Mouse (Mus musculus): ENCODE results near the gene Kpnb1. TPM values are rescaled to one million over a fixed set of nuclear protein-coding genes. Genes with fewer than 3 reads are reported as not detected.

The Kpnb1 gene
- polyA plus RNA-seq (2014; fragmentation: Nextera tagmentation; extraction: Ambion mirVana), result 114 TPM in 2 replicates

DNA sequence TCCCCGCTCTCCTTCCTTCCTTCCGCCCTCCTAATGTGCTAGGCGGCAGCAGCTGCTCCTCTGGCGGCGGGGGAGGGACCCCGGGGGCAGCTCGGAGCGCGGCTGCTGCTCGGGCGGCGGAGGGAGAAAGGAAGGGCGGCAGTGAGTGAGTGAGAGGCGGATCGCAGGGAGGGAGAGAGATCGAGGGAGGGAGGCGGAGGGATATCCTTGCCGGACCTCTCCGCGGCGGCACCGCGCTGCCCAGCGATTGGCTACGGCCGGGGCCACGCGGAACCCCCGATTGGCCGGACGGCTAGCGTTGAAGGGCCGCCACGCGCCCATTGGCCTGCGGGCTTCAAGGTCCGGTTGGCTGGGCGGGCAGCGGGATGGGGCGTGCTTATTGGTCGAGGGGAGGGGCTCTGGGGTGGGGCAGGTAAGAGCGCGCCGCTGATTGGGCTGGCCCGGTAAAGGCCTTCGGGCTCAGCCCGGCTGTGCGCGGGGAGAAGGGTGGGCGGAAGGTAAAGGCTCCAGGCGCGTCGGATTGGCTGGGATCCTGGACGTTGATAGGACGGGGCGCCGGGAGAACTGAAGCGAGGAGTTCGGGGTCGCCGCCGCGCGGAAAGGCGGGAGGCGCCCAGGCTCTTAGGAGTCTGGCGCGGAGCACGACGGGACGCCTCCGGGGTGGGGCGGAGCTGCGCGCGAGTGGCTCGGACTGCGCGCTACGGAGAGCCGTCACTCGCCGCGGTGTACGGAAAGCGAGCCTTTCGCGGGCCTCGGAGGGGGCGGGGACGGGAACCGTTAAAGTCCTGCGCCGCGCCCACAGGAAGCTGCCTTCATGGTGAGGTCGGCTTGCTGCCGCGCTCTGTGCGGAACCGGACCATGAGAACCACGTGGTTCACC is at the start of gene Kpnb1:
TSS of gene Kpnb1 (minus strand) at position 118 of the 879 bp plus-strand sequence.
- Histone ChIP-seq H3K4me1 (replicated peaks; ENCODE audit: control insufficient read depth, insufficient read depth, low read length) (peaks cover 5% of the 10 kb centered on the region), H3K9ac (ENCODE audit: low read length) (peak within 1 kb of the TSS; percentile 97), H3K27ac (ENCODE audit: low read depth, low read length) (peak within 1 kb of the TSS; percentile 97), H3K9me3 (ENCODE audit: control insufficient read depth, low read length) (no peaks in the 10 kb centered on the region), H3K36me3 (ENCODE audit: control insufficient read depth, insufficient read depth, low read length) (peaks cover 14% of the 10 kb centered on the region), H3K27me3 (ENCODE audit: control insufficient read depth, insufficient read depth, low read length) (no peaks in the 10 kb centered on the region), H3K4me3 (ENCODE audit: low read depth, low read length) (peak within 1 kb of the TSS; percentile 93), H3K4me2 (ENCODE audit: low read depth, low read length, severe bottlenecking) (peak within 1 kb of the TSS; percentile 80)
- DNase-seq (ENCODE audit: low spot score), result peak; percentile 100
- ATAC-seq (replicated peaks; ENCODE audit: low FRiP score), result peak; percentile 97
- WGBS, result under 1% methylated on average over 92 of the region's 101 CpGs

DNA sequence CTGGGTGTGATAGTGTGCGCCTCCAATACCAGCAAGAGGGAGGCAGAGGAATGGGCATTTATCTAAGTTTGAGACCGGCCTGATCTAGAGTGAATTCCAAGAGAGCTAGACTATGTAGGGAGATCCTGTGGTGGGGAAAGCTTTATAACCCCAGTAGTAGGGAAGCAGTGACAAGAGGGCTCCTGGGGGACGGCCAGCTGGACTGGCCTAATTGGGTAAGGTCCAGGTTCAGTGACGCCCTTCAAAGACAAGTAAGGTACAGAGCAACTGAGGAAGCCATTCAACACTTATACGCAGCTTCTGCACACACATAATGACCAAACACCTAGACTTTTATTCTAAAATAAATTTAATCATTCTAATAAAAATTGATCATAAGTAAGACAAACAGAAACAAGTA is 44.8 kb upstream of the Kpnb1 start:
- ATAC-seq (replicated peaks; ENCODE audit: low FRiP score), result no peak
- H3K36me3 ChIP-seq (ENCODE audit: control insufficient read depth, insufficient read depth, low read length), result peaks cover 2% of the 10 kb centered on the region; the same call in 1 of the 2 replicates
- DNase-seq (ENCODE audit: low spot score), result no peak

DNA sequence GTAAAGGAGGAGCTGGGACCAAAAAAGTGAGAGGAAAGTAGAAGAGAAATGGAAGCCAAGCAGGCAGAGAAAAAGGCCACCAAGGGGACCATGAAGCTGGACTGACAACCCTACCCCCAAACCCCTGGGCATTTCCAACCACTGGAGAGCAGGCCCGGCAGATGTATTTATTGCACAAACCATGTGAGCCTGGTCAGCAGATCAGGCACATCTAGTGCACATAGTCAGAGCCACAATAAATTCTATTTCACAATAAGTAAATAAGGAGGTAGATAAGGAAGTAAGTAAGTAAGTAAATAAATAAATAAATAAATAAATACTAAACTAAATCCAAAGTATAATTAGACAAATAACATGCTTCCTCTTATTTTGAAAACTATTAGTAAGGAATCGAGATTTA is 41.7 kb upstream of the Kpnb1 start:
- no peak for DNase-seq (ENCODE audit: low spot score)
- 89% methylated on average over 2 of the region's 2 CpGs for WGBS

More for the DNA sequence above, 44.8 kb upstream of the Kpnb1 start:
- H3K4me2 ChIP-seq (ENCODE audit: low read depth, low read length, severe bottlenecking), result no peak overlapping the region
- H3K4me3 ChIP-seq (ENCODE audit: low read depth, low read length), result no peak overlapping the region
- H3K9me3 ChIP-seq (ENCODE audit: control insufficient read depth, low read length), result no peaks in the 10 kb centered on the region
- H3K27ac ChIP-seq (ENCODE audit: low read depth, low read length), result no peak overlapping the region
- WGBS, result 97% methylated on average over 5 of the region's 5 CpGs
- no peak overlapping the region for H3K9ac ChIP-seq (ENCODE audit: low read length)
- no peaks in the 10 kb centered on the region for H3K4me1 ChIP-seq (replicated peaks; ENCODE audit: control insufficient read depth, insufficient read depth, low read length)
- no peaks in the 10 kb centered on the region for H3K27me3 ChIP-seq (ENCODE audit: control insufficient read depth, insufficient read depth, low read length)

DNA sequence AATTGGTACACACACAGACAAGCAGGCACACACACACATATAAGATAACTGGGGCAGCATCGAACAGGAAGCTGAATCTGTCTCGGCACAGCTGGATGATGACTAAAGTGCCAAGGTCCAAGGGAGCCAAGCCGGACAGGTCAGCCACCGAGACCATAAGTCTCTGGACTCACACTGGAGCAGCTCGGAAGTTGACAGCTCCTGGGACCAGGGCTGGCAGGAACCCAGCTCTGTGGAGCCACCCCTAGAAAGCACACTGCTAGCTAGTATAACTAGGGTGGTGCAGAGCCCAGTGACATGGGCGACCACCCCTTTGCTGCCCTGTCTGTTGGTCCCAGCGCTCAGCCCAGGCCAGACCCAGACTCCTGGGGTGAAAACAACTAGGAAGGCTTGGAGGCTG is 41.3 kb upstream of the Kpnb1 start:
- Histone ChIP-seq H3K4me3 (ENCODE audit: low read depth, low read length) (no peak overlapping the region), H3K9ac (ENCODE audit: low read length) (no peak overlapping the region), H3K9me3 (ENCODE audit: control insufficient read depth, low read length) (no peaks in the 10 kb centered on the region), H3K4me2 (ENCODE audit: low read depth, low read length, severe bottlenecking) (no peak overlapping the region), H3K4me1 (replicated peaks; ENCODE audit: control insufficient read depth, insufficient read depth, low read length) (no peaks in the 10 kb centered on the region), H3K36me3 (ENCODE audit: control insufficient read depth, insufficient read depth, low read length) (peaks cover 2% of the 10 kb centered on the region; the same call in 1 of the 2 replicates), H3K27me3 (ENCODE audit: control insufficient read depth, insufficient read depth, low read length) (no peaks in the 10 kb centered on the region), H3K27ac (ENCODE audit: low read depth, low read length) (no peak overlapping the region)
- ATAC-seq (replicated peaks; ENCODE audit: low FRiP score) (no peak), DNase-seq (ENCODE audit: low spot score) (no peak)
- 97% methylated on average over 7 of the region's 7 CpGs for WGBS

More for the DNA sequence above, 41.7 kb upstream of the Kpnb1 start:
- Histone ChIP-seq H3K4me2 (ENCODE audit: low read depth, low read length, severe bottlenecking) (no peak overlapping the region), H3K27ac (ENCODE audit: low read depth, low read length) (no peak overlapping the region), H3K4me3 (ENCODE audit: low read depth, low read length) (no peak overlapping the region), H3K9ac (ENCODE audit: low read length) (no peak overlapping the region), H3K4me1 (replicated peaks; ENCODE audit: control insufficient read depth, insufficient read depth, low read length) (no peaks in the 10 kb centered on the region), H3K36me3 (ENCODE audit: control insufficient read depth, insufficient read depth, low read length) (peaks cover 2% of the 10 kb centered on the region; the same call in 1 of the 2 replicates), H3K27me3 (ENCODE audit: control insufficient read depth, insufficient read depth, low read length) (no peaks in the 10 kb centered on the region), H3K9me3 (ENCODE audit: control insufficient read depth, low read length) (no peaks in the 10 kb centered on the region)
- ATAC-seq (replicated peaks; ENCODE audit: low FRiP score), result no peak

DNA sequence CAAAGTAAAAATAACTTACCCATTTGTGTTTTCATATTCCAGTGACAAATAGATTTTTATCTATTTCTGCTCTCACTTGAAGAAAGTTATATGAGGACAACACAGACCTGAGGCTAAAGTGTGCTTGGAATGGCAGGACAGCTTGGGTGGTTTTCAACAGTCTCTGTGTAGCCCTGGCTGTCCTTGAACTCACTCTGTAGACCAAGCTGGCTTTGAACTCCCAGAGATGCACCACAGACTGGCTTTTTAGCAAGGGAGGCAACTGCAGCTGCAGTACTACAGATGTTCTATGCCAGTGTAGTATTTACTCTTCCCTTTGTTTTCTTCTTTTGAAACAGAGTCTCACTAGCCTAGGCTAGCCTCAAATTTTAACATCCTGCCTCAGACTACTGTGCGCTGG is 38.5 kb upstream of the Kpnb1 start:
- H3K27ac ChIP-seq (ENCODE audit: low read depth, low read length), result no peak overlapping the region
- H3K4me2 ChIP-seq (ENCODE audit: low read depth, low read length, severe bottlenecking), result no peak overlapping the region
- 97% methylated on average over 1 of the region's 1 CpGs for WGBS
- H3K36me3 ChIP-seq (ENCODE audit: control insufficient read depth, insufficient read depth, low read length), result peaks cover 4% of the 10 kb centered on the region
- DNase-seq (ENCODE audit: low spot score), result no peak
- H3K4me1 ChIP-seq (replicated peaks; ENCODE audit: control insufficient read depth, insufficient read depth, low read length), result no peaks in the 10 kb centered on the region; the same call in 1 of the 2 replicates
- H3K4me3 ChIP-seq (ENCODE audit: low read depth, low read length), result no peak overlapping the region
- no peak for ATAC-seq (replicated peaks; ENCODE audit: low FRiP score)
- no peaks in the 10 kb centered on the region for H3K9me3 ChIP-seq (ENCODE audit: control insufficient read depth, low read length)
- H3K27me3 ChIP-seq (ENCODE audit: control insufficient read depth, insufficient read depth, low read length), result no peaks in the 10 kb centered on the region
- H3K9ac ChIP-seq (ENCODE audit: low read length), result no peak overlapping the region

DNA sequence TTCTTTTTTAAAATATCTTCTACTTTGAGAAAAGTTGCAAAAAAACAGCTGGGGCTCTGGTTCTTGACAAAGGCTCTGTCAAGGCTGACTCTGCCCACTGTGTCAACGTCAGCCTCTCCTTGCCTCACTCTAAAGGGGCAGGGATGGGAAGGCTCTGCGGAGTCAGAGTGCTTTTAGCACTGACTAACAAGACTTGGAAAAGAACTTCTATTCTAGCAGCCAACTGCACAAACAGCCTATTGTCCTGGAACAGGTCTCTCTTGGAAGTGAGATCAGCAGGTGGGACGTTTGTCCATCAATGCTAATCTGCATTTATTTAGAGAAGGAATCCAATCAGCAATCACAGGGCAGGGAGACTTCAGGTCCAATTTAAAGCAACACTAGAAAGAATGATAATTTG is 35.8 kb upstream of the Kpnb1 start:
- DNase-seq (ENCODE audit: low spot score) (no peak), ATAC-seq (replicated peaks; ENCODE audit: low FRiP score) (no peak)
- Histone ChIP-seq H3K4me1 (replicated peaks; ENCODE audit: control insufficient read depth, insufficient read depth, low read length) (no peaks in the 10 kb centered on the region; the same call in 1 of the 2 replicates), H3K9ac (ENCODE audit: low read length) (no peak overlapping the region), H3K36me3 (ENCODE audit: control insufficient read depth, insufficient read depth, low read length) (peaks cover 2% of the 10 kb centered on the region), H3K27ac (ENCODE audit: low read depth, low read length) (no peak overlapping the region), H3K9me3 (ENCODE audit: control insufficient read depth, low read length) (no peaks in the 10 kb centered on the region), H3K4me2 (ENCODE audit: low read depth, low read length, severe bottlenecking) (no peak overlapping the region), H3K27me3 (ENCODE audit: control insufficient read depth, insufficient read depth, low read length) (no peaks in the 10 kb centered on the region), H3K4me3 (ENCODE audit: low read depth, low read length) (no peak overlapping the region)
- 29% methylated on average over 3 of the region's 3 CpGs for WGBS

DNA sequence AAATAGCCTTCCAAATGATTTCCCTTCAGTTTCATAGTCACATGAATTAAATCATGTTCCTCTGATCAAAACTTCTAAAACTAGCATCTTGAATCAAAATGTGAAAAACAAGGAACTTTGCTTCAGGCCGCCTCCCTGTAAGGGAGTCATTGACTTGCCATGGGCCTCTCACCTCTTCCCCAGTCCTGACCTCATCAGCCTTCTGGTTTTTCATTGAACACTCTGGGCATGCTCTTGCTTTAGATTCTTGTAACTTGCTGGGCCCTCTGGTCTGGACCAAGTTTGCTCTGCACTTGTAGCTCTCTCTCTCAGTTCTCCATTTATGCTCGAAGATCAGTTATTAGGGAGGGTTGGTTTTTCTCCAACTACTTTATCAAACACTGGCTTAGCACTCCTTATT is 33.9 kb upstream of the Kpnb1 start:
- no peak overlapping the region for H3K9ac ChIP-seq (ENCODE audit: low read length)
- H3K27me3 ChIP-seq (ENCODE audit: control insufficient read depth, insufficient read depth, low read length), result no peaks in the 10 kb centered on the region
- peaks cover 12% of the 10 kb centered on the region for H3K36me3 ChIP-seq (ENCODE audit: control insufficient read depth, insufficient read depth, low read length)
- H3K9me3 ChIP-seq (ENCODE audit: control insufficient read depth, low read length), result no peaks in the 10 kb centered on the region
- H3K4me2 ChIP-seq (ENCODE audit: low read depth, low read length, severe bottlenecking), result no peak overlapping the region
- no peaks in the 10 kb centered on the region; the same call in 1 of the 2 replicates for H3K4me1 ChIP-seq (replicated peaks; ENCODE audit: control insufficient read depth, insufficient read depth, low read length)
- no peak overlapping the region for H3K4me3 ChIP-seq (ENCODE audit: low read depth, low read length)
- DNase-seq (ENCODE audit: low spot score) (no peak), ATAC-seq (replicated peaks; ENCODE audit: low FRiP score) (no peak)
- WGBS, result 91% methylated on average over 2 of the region's 2 CpGs
- H3K27ac ChIP-seq (ENCODE audit: low read depth, low read length), result no peak overlapping the region

DNA sequence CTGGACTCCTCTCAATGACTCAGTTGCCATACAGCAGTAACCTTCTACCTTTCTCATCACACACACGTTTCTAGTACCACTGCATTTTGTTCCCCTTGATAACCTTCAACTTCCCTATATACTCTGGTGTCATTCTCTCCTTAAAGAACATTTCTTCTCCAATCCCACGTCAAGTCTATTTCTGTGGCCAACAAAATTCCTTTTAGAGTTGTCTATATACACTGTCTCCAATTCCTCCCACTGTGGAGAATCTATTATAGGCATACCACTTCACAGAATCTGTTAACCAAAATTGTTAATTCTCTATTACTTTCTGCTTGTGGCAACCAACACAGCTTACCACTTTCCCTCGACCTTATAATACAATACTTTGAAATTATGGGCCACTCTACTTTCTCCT is 32.5 kb upstream of the Kpnb1 start:
- Histone ChIP-seq H3K9ac (ENCODE audit: low read length) (no peak overlapping the region), H3K9me3 (ENCODE audit: control insufficient read depth, low read length) (no peaks in the 10 kb centered on the region), H3K4me2 (ENCODE audit: low read depth, low read length, severe bottlenecking) (no peak overlapping the region), H3K27me3 (ENCODE audit: control insufficient read depth, insufficient read depth, low read length) (no peaks in the 10 kb centered on the region), H3K4me3 (ENCODE audit: low read depth, low read length) (no peak overlapping the region), H3K27ac (ENCODE audit: low read depth, low read length) (no peak overlapping the region), H3K4me1 (replicated peaks; ENCODE audit: control insufficient read depth, insufficient read depth, low read length) (no peaks in the 10 kb centered on the region; the same call in 1 of the 2 replicates), H3K36me3 (ENCODE audit: control insufficient read depth, insufficient read depth, low read length) (peaks cover 19% of the 10 kb centered on the region)
- WGBS, result 85% methylated on average over 3 of the region's 3 CpGs
- DNase-seq (ENCODE audit: low spot score) (no peak), ATAC-seq (replicated peaks; ENCODE audit: low FRiP score) (no peak)

Data from forebrain, embryonic 11.5 days (tissue).